In genomic region chr8:25307956-25308355, GRCm38 (mm10) we compare ENCODE assay signal across 21 mouse cellular contexts.
A peak's percentile ranks its signal among the peaks of the same experiment; 100 is the strongest.
DNase-seq lines count a peak whose midpoint lies in the region; ATAC-seq lines count a peak whose summit lies in the region.
"Had no signal": no experiment of that assay in that cellular context is flagged by ENCODE, and none has a peak within 500 bp of the region (broad histone marks: within the 10 kb centered on the region; RNA-seq: fewer than 3 reads in every experiment).

No protein-coding gene starts in this region.

- no peak for DNase-seq in forebrain, embryonic 10.5 days (ENCODE audit: extremely low spot score, low spot score)
- DNase-seq in heart, adult 9 months (ENCODE audit: low spot score in 2 of 2) = peak; percentile 21 to 52
- DNase-seq in heart, postnatal 10 days = no peak
- no peak for DNase-seq in midbrain, embryonic 11.5 days (ENCODE audit: low spot score, missing footprints)
- DNase-seq: adrenal gland, postnatal 36 days; cerebellum, adult 11 months; cerebellum, adult 9-11 months; gastrocnemius, postnatal 14 days; liver, embryonic 13.5 days; right cerebral cortex, postnatal 14 days had no signal

- H3K4me3 ChIP-seq in forebrain, embryonic 10.5 days = no peak overlapping the region
- H3K4me3 ChIP-seq in forebrain, embryonic 13.5 days = no peak overlapping the region
- H3K4me3 ChIP-seq in neural tube, embryonic 13.5 days = no peak overlapping the region
- no peak overlapping the region for H3K4me3 ChIP-seq in neural tube, embryonic 15.5 days (replicated peaks)
- no peak overlapping the region for H3K4me3 ChIP-seq in midbrain, embryonic 11.5 days (ENCODE audit: low read depth, low read length)
- H3K4me3 ChIP-seq: embryonic facial prominence, embryonic 12.5 days; hindbrain, embryonic 15.5 days; liver, embryonic 13.5 days; midbrain, embryonic 13.5 days had no signal

- WGBS in forebrain, embryonic 10.5 days = 78% methylated on average over 4 of the region's 4 CpGs
- WGBS in forebrain, embryonic 13.5 days = 92% methylated on average over 4 of the region's 4 CpGs
- WGBS in neural tube, embryonic 13.5 days = 83% methylated on average over 4 of the region's 4 CpGs
- 91% methylated on average over 4 of the region's 4 CpGs for WGBS in neural tube, embryonic 15.5 days
- WGBS in midbrain, embryonic 11.5 days = 84% methylated on average over 4 of the region's 4 CpGs

- H3K9ac ChIP-seq in forebrain, embryonic 13.5 days = no peak overlapping the region
- H3K9ac ChIP-seq in neural tube, embryonic 13.5 days = no peak overlapping the region
- no peak overlapping the region for H3K9ac ChIP-seq in neural tube, embryonic 15.5 days (replicated peaks)
- H3K9ac ChIP-seq in midbrain, embryonic 11.5 days (ENCODE audit: low read length) = no peak overlapping the region
- H3K9ac ChIP-seq: embryonic facial prominence, embryonic 12.5 days; hindbrain, embryonic 15.5 days; liver, embryonic 13.5 days; lung, embryonic 14.5 days; midbrain, embryonic 13.5 days had no signal

- no peaks in the 10 kb centered on the region for H3K36me3 ChIP-seq in forebrain, embryonic 10.5 days (replicated peaks)
- no peaks in the 10 kb centered on the region for H3K36me3 ChIP-seq in forebrain, embryonic 13.5 days (ENCODE audit: poor library complexity, severe bottlenecking)
- H3K36me3 ChIP-seq in neural tube, embryonic 13.5 days = no peaks in the 10 kb centered on the region
- H3K36me3 ChIP-seq in neural tube, embryonic 15.5 days = no peaks in the 10 kb centered on the region
- no peaks in the 10 kb centered on the region for H3K36me3 ChIP-seq in midbrain, embryonic 11.5 days (ENCODE audit: control insufficient read depth, insufficient read depth, low read length)
- H3K36me3 ChIP-seq: embryonic facial prominence, embryonic 12.5 days; hindbrain, embryonic 15.5 days; liver, embryonic 13.5 days; midbrain, embryonic 13.5 days had no signal

- ATAC-seq in forebrain, embryonic 13.5 days = no peak
- no peak for ATAC-seq in neural tube, embryonic 13.5 days (ENCODE audit: low read depth)
- ATAC-seq in neural tube, embryonic 15.5 days (ENCODE audit: low FRiP score) = no peak
- ATAC-seq in midbrain, embryonic 11.5 days (ENCODE audit: low FRiP score) = no peak
- ATAC-seq in inflammation-experienced regulatory T-cells, adult 6 months = no peak
- ATAC-seq: forebrain, embryonic 16.5 days; intestine, postnatal 0 days; midbrain, embryonic 13.5 days had no signal

- no peaks in the 10 kb centered on the region for H3K27me3 ChIP-seq in forebrain, embryonic 10.5 days (ENCODE audit: poor library complexity, severe bottlenecking)
- H3K27me3 ChIP-seq in forebrain, embryonic 13.5 days = no peaks in the 10 kb centered on the region
- H3K27me3 ChIP-seq in neural tube, embryonic 13.5 days = no peaks in the 10 kb centered on the region
- H3K27me3 ChIP-seq in neural tube, embryonic 15.5 days (replicated peaks) = no peaks in the 10 kb centered on the region
- H3K27me3 ChIP-seq in midbrain, embryonic 11.5 days (ENCODE audit: control insufficient read depth, insufficient read depth, low read length) = no peaks in the 10 kb centered on the region
- H3K27me3 ChIP-seq: embryonic facial prominence, embryonic 12.5 days; hindbrain, embryonic 15.5 days; liver, embryonic 13.5 days; midbrain, embryonic 13.5 days had no signal

- intact Hi-C loops in heart, postnatal 10 days (cut with DNase I) = no loop called here

- H3K9me3 ChIP-seq in forebrain, embryonic 10.5 days = no peaks in the 10 kb centered on the region
- no peaks in the 10 kb centered on the region for H3K9me3 ChIP-seq in forebrain, embryonic 13.5 days (replicated peaks)
- H3K9me3 ChIP-seq in neural tube, embryonic 13.5 days = no peaks in the 10 kb centered on the region
- H3K9me3 ChIP-seq in neural tube, embryonic 15.5 days (replicated peaks) = no peaks in the 10 kb centered on the region
- H3K9me3 ChIP-seq in midbrain, embryonic 11.5 days (ENCODE audit: control insufficient read depth, low read length) = no peaks in the 10 kb centered on the region
- H3K9me3 ChIP-seq: embryonic facial prominence, embryonic 12.5 days; hindbrain, embryonic 15.5 days; liver, embryonic 13.5 days; midbrain, embryonic 13.5 days had no signal

- peaks cover 23% of the 10 kb centered on the region for H3K4me1 ChIP-seq in forebrain, embryonic 10.5 days
- peaks cover 9% of the 10 kb centered on the region for H3K4me1 ChIP-seq in forebrain, embryonic 13.5 days
- peaks cover 32% of the 10 kb centered on the region for H3K4me1 ChIP-seq in neural tube, embryonic 13.5 days (replicated peaks)
- peaks cover 15% of the 10 kb centered on the region for H3K4me1 ChIP-seq in neural tube, embryonic 15.5 days
- H3K4me1 ChIP-seq in midbrain, embryonic 11.5 days (ENCODE audit: control insufficient read depth, insufficient read depth, low read length) = no peaks in the 10 kb centered on the region; the same call in 1 of the 2 replicates

- H3K27ac ChIP-seq in forebrain, embryonic 10.5 days = peak overlapping the region; percentile 17; the same call in 1 of the 2 replicates
- no peak overlapping the region for H3K27ac ChIP-seq in forebrain, embryonic 13.5 days
- H3K27ac ChIP-seq in neural tube, embryonic 13.5 days (replicated peaks) = 0 out of 2 replicates have a peak overlapping the region, but pooled peaks have one; percentile 67
- no peak overlapping the region for H3K27ac ChIP-seq in neural tube, embryonic 15.5 days (replicated peaks)
- H3K27ac ChIP-seq in midbrain, embryonic 11.5 days (ENCODE audit: low read depth, low read length) = no peak overlapping the region
- H3K27ac ChIP-seq: liver, embryonic 13.5 days had no signal

- H3K4me2 ChIP-seq in forebrain, embryonic 13.5 days = no peak overlapping the region
- H3K4me2 ChIP-seq in neural tube, embryonic 13.5 days = no peak overlapping the region
- H3K4me2 ChIP-seq in neural tube, embryonic 15.5 days = no peak overlapping the region
- H3K4me2 ChIP-seq in midbrain, embryonic 11.5 days = no peak overlapping the region
- H3K4me2 ChIP-seq: embryonic facial prominence, embryonic 12.5 days; heart, embryonic 11.5 days; hindbrain, embryonic 15.5 days; liver, embryonic 13.5 days; lung, embryonic 14.5 days; midbrain, embryonic 13.5 days had no signal

Comparison
In these comparisons a context has a peak if more than half of its experiments do, and no peak if none do; other contexts are left out.
1. DNase-seq: peak in heart, adult 9 months (2 of 2); none in forebrain, embryonic 10.5 days (single experiment), heart, postnatal 10 days (0 of 2) and midbrain, embryonic 11.5 days (single experiment).
2. H3K27ac ChIP-seq: peak in forebrain, embryonic 10.5 days (single experiment) and neural tube, embryonic 13.5 days (single experiment); none in forebrain, embryonic 13.5 days (single experiment), neural tube, embryonic 15.5 days (single experiment) and midbrain, embryonic 11.5 days (single experiment).